Mouse (Mus musculus): ENCODE data around the gene Gm45140.

GRCm38 (mm10) chr6:87755196-87755595, 80.4 kb downstream of the Gm45140 start:
- no peak for TF ChIP-seq CTCF (IDR thresholded peaks at IDR 0.05 in 2 of 3, conservative IDR thresholded peaks at IDR 0.05 in 1 of 3; ENCODE audit: control insufficient read depth in 1 of 3, insufficient read depth in 1 of 3, low read depth in 2 of 3, low read length in 3 of 3, poor library complexity in 1 of 3, severe bottlenecking in 1 of 3)
- TF ChIP-seq GABPA (IDR thresholded peaks at IDR 0.05; ENCODE audit: low read depth, low read length) = no peak
